21 mouse cellular contexts compared by ENCODE assay signal in genomic region chr7:30886852-30887251, GRCm38 (mm10). TPM values are rescaled to one million over a fixed set of nuclear protein-coding genes. Genes with fewer than 3 reads are reported as not detected.
"Had no signal": no experiment of that assay in that cellular context is flagged by ENCODE, and none has a peak within 500 bp of the region (broad histone marks: within the 10 kb centered on the region; RNA-seq: fewer than 3 reads in every experiment).

No protein-coding gene starts in this region.

- DNase-seq: kidney, postnatal 14 days; lung, postnatal 14 days; thymus, postnatal 4 days had no signal

- H3K27ac ChIP-seq: kidney, embryonic 15.5 days; limb, embryonic 10.5 days; liver, embryonic 12.5 days; lung, embryonic 15.5 days; macrophage; midbrain, embryonic 13.5 days; neural tube, embryonic 15.5 days had no signal

- ATAC-seq: liver, embryonic 12.5 days; midbrain, embryonic 13.5 days had no signal

- H3K4me1 ChIP-seq: kidney, embryonic 15.5 days; limb, embryonic 10.5 days; liver, embryonic 12.5 days; lung, embryonic 15.5 days; midbrain, embryonic 13.5 days; neural tube, embryonic 15.5 days had no signal

- H3K4me3 ChIP-seq: kidney, embryonic 15.5 days; limb, embryonic 10.5 days; liver, embryonic 12.5 days; lung, embryonic 15.5 days; midbrain, embryonic 13.5 days; myocyte; neural tube, embryonic 15.5 days had no signal

RNA-seq across cellular contexts. Expression of gene Cd22, which starts 6.7 kb away (rescaled TPM):
- total RNA-seq: layer of hippocampus, postnatal 14 days; left cerebral cortex, postnatal 14 days had no signal
- polyA plus RNA-seq: limb, embryonic 10.5 days; midbrain, embryonic 13.5 days; myocyte had no signal

RNA-seq across cellular contexts. Expression of gene Ffar1, which starts 25.5 kb away (rescaled TPM):
- total RNA-seq: layer of hippocampus, adult 8-10 months; layer of hippocampus, postnatal 14 days; left cerebral cortex, adult 18-20 months; left cerebral cortex, postnatal 14 days; midbrain, postnatal 0 days had no signal
- polyA plus RNA-seq: kidney, embryonic 15.5 days; limb, embryonic 10.5 days; liver, embryonic 12.5 days; liver, embryonic 16.5 days; lung, embryonic 15.5 days; macrophage; midbrain, embryonic 13.5 days; midbrain, postnatal 0 days; myocyte; neural tube, embryonic 11.5 days; neural tube, embryonic 15.5 days; thymus, postnatal 0 days had no signal

RNA-seq across cellular contexts. Expression of gene Mag, which starts 27.8 kb away (rescaled TPM):
- polyA plus RNA-seq: limb, embryonic 10.5 days had no signal

RNA-seq across cellular contexts. Expression of gene Ffar3, which starts 30.9 kb away (rescaled TPM):
- total RNA-seq: layer of hippocampus, adult 8-10 months; left cerebral cortex, adult 18-20 months; midbrain, postnatal 0 days had no signal
- polyA plus RNA-seq: limb, embryonic 10.5 days; limb, embryonic 14.5 days; liver, embryonic 12.5 days; liver, embryonic 16.5 days; lung, embryonic 15.5 days; macrophage; midbrain, embryonic 13.5 days; midbrain, postnatal 0 days; myocyte; neural tube, embryonic 11.5 days; neural tube, embryonic 15.5 days; thymus, postnatal 0 days had no signal

RNA-seq across cellular contexts. Expression of gene Hamp2, which starts 37.6 kb away (rescaled TPM):
- total RNA-seq: layer of hippocampus, adult 8-10 months; layer of hippocampus, postnatal 14 days; left cerebral cortex, adult 18-20 months; left cerebral cortex, postnatal 14 days; midbrain, postnatal 0 days had no signal
- polyA plus RNA-seq: kidney, embryonic 15.5 days; limb, embryonic 10.5 days; liver, embryonic 12.5 days; liver, embryonic 16.5 days; lung, embryonic 15.5 days; macrophage; midbrain, embryonic 13.5 days; midbrain, postnatal 0 days; myocyte; neural tube, embryonic 11.5 days; neural tube, embryonic 15.5 days; stomach, embryonic 16.5 days had no signal
